Mouse (Mus musculus): ENCODE measurements at regions not wholly inside any gene's neighbourhood (a gene's known extent, or its start where the extent isn't known, plus 50 kb on each side); places are given as distances from the start of the nearest gene placed in this dataset.

DNA sequence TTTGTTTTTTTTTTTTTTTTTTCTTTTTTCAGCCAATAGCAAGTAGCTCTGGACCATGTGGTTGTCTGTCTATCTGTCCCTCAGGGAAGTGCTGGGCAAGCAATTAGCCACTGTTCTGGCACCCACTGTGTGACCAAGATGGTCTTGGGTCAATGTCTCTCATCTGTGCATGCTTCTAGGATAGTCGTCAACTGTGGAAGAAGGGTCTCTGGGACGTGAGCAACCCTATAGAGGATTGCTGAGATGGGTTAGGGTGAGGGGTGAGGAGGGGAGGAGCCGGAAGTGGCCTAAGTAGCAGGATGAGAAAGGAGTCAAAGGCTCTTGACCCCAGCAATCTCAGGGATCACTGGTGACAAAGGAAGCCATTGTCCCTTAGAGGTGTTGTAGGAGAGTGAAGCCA lies 259.6 kb downstream of the Foxo1 start:
- TF ChIP-seq CTCF (IDR thresholded peaks at IDR 0.05; ENCODE audit: borderline replicate concordance, insufficient read depth, low read depth, low read length), result no peak
- no peak for TF ChIP-seq POLR2A (IDR thresholded peaks at IDR 0.05; ENCODE audit: borderline replicate concordance, insufficient read depth, low read length)

Data from cerebellum, adult 2 months (tissue).